Mouse (Mus musculus) MEL (cell line): ENCODE data around the gene Acin1. TPM values are rescaled to one million over a fixed set of nuclear protein-coding genes. Genes with fewer than 3 reads are reported as not detected.
A peak's percentile ranks its signal among the peaks of the same experiment; 100 is the strongest.

Experiments
- DNase-seq: peaks from one replicate; pipeline ENCODE4 v3.0.0; 2011; ENCODE audit warnings: low read depth, low spot score
- H3K27ac ChIP-seq: 2 replicates; pipeline ENCODE4 v1.5.1; 2012; ENCODE audit warnings: low read depth, mild to moderate bottlenecking, control low read depth, low read length, moderate library complexity; ENCODE audit not compliant: control insufficient read depth
- H3K27me3 ChIP-seq, 2 experiments: fragments of 150-350 bp in 1 of 2; sonication (generic) in 1 of 2; 2 replicates each; pipeline ENCODE4 v1.6.1; 2012; ENCODE audit warnings: low read length in 2 of 2, mild to moderate bottlenecking in 2 of 2, improper control_type of control experiment in 1 of 2, moderate library complexity in 1 of 2; ENCODE audit not compliant: insufficient read depth in 2 of 2, control insufficient read depth in 1 of 2
- H3K36me3 ChIP-seq, 2 experiments: 2 replicates each; pipeline ENCODE4 v1.6.1; 2012 to 2014; ENCODE audit warnings: low read length in 2 of 2, improper control_type of control experiment in 1 of 2, inconsistent platforms in 1 of 2, mild to moderate bottlenecking in 1 of 2; ENCODE audit not compliant: insufficient read depth in 2 of 2, control insufficient read depth in 1 of 2
- H3K4me1 ChIP-seq, 2 experiments: fragments of 150-350 bp in 1 of 2; sonication (generic) in 1 of 2; 2 replicates each; pipeline ENCODE4 v1.6.1; 2012; ENCODE audit warnings: low read length in 2 of 2, improper control_type of control experiment in 1 of 2, mild to moderate bottlenecking in 1 of 2; ENCODE audit not compliant: insufficient read depth in 2 of 2, control insufficient read depth in 1 of 2
- H3K4me3 ChIP-seq, 2 experiments: fragments of 150-350 bp in 1 of 2; sonication (generic) in 1 of 2; 2 replicates each; pipeline ENCODE4 v1.5.1; 2012; ENCODE audit warnings: low read depth in 2 of 2, low read length in 2 of 2, mild to moderate bottlenecking in 2 of 2, moderate library complexity in 2 of 2, control low read depth in 1 of 2, improper control_type of control experiment in 1 of 2; ENCODE audit not compliant: control insufficient read depth in 1 of 2, insufficient read depth in 1 of 2
- H3K79me2 ChIP-seq: 2 replicates; pipeline ENCODE4 v1.6.1; 2012; ENCODE audit warnings: mild to moderate bottlenecking, low read length, moderate library complexity; ENCODE audit not compliant: control insufficient read depth, poor library complexity, insufficient read depth
- H3K9ac ChIP-seq: 2 replicates; pipeline ENCODE4 v1.6.1; 2012; ENCODE audit warnings: low read depth, mild to moderate bottlenecking, control low read depth, low read length, moderate library complexity; ENCODE audit not compliant: control insufficient read depth, poor library complexity, severe bottlenecking
- H3K9me3 ChIP-seq: fragments of 150-350 bp; sonication (generic); replicated peaks from 2 replicates; pipeline ENCODE4 v1.6.1; 2012; ENCODE audit warnings: mild to moderate bottlenecking, low read length, improper control_type of control experiment, moderate library complexity; ENCODE audit not compliant: insufficient read depth
- BHLHE40 ChIP-seq: IDR thresholded peaks from 2 replicates; pipeline ENCODE4 v1.6.1; 2012; ENCODE audit warnings: low read depth, mild to moderate bottlenecking, inconsistent platforms, low read length, improper control_type of control experiment, borderline replicate concordance
- CHD1 ChIP-seq: IDR thresholded peaks from 2 replicates; pipeline ENCODE4 v1.6.1; 2012; ENCODE audit warnings: low read depth, mild to moderate bottlenecking, inconsistent platforms, low read length, improper control_type of control experiment
- CHD2 ChIP-seq: IDR thresholded peaks from 2 replicates; pipeline ENCODE4 v1.6.1; 2011; ENCODE audit warnings: low read length, improper control_type of control experiment
- ELF1 ChIP-seq: IDR thresholded peaks from 2 replicates; pipeline ENCODE4 v1.6.1; 2014; ENCODE audit warnings: low read depth, mild to moderate bottlenecking, inconsistent platforms, low read length, improper control_type of control experiment, moderate library complexity
- EP300 ChIP-seq, 2 experiments: IDR thresholded peaks; 2 replicates each; pipeline ENCODE4 v1.6.1; 2011; ENCODE audit warnings: improper control_type of control experiment in 2 of 2, low read length in 2 of 2, low read depth in 1 of 2, mild to moderate bottlenecking in 1 of 2
- ETS1 ChIP-seq: IDR thresholded peaks from 2 replicates; pipeline ENCODE4 v1.6.1; 2012; ENCODE audit warnings: low read depth, mild to moderate bottlenecking, inconsistent platforms, low read length, improper control_type of control experiment, moderate library complexity
- GATA1 ChIP-seq: IDR thresholded peaks from 2 replicates; pipeline ENCODE4 v1.6.1; 2011; ENCODE audit warnings: low read depth, low read length, improper control_type of control experiment
- JUND ChIP-seq: IDR thresholded peaks from 2 replicates; pipeline ENCODE4 v1.6.1; 2011; ENCODE audit warnings: low read depth, mild to moderate bottlenecking, improper control_type of control experiment, low read length
- MAFK ChIP-seq: IDR thresholded peaks from 2 replicates; pipeline ENCODE4 v1.6.1; 2011; ENCODE audit warnings: low read depth, mild to moderate bottlenecking, low read length, improper control_type of control experiment, borderline replicate concordance
- MAX ChIP-seq: IDR thresholded peaks from 2 replicates; pipeline ENCODE4 v1.6.1; 2011; ENCODE audit warnings: low read length, improper control_type of control experiment
- MAZ ChIP-seq: IDR thresholded peaks from 2 replicates; pipeline ENCODE4 v1.6.1; 2012; ENCODE audit warnings: low read depth, mild to moderate bottlenecking, inconsistent platforms, low read length, improper control_type of control experiment
- MEF2A ChIP-seq: IDR thresholded peaks from 2 replicates; pipeline ENCODE4 v1.6.1; 2014; ENCODE audit warnings: low read depth, mild to moderate bottlenecking, inconsistent platforms, low read length, improper control_type of control experiment; ENCODE audit not compliant: poor library complexity, insufficient replicate concordance, severe bottlenecking; ENCODE audit errors: extremely low read depth
- MXI1 ChIP-seq: IDR thresholded peaks from 2 replicates; pipeline ENCODE4 v1.6.1; 2011; ENCODE audit warnings: mild to moderate bottlenecking, low read depth, low read length, improper control_type of control experiment
- MYB ChIP-seq: IDR thresholded peaks from 2 replicates; pipeline ENCODE4 v1.6.1; 2011; ENCODE audit warnings: mild to moderate bottlenecking, low read depth, low read length, improper control_type of control experiment
- MYC ChIP-seq: IDR thresholded peaks from 2 replicates; pipeline ENCODE4 v1.6.1; 2011; ENCODE audit warnings: low read depth, mild to moderate bottlenecking, low read length, improper control_type of control experiment, moderate library complexity
- NRF1 ChIP-seq: IDR thresholded peaks from 2 replicates; pipeline ENCODE4 v1.6.1; 2014; ENCODE audit warnings: low read depth, mild to moderate bottlenecking, inconsistent platforms, low read length, improper control_type of control experiment, moderate library complexity; ENCODE audit not compliant: poor library complexity, insufficient read depth, severe bottlenecking
- POLR2AphosphoS2 ChIP-seq: IDR thresholded peaks from 2 replicates; pipeline ENCODE4 v1.6.1; 2011; ENCODE audit warnings: low read length, improper control_type of control experiment
- POLR2AphosphoS5 ChIP-seq: IDR thresholded peaks from 2 replicates; pipeline ENCODE4 v1.6.1; 2012; ENCODE audit warnings: low read depth, borderline replicate concordance, mild to moderate bottlenecking, inconsistent platforms, low read length, moderate library complexity, mixed read lengths
- RCOR1 ChIP-seq: IDR thresholded peaks from 2 replicates; pipeline ENCODE4 v1.6.1; 2012; ENCODE audit warnings: low read depth, mild to moderate bottlenecking, inconsistent platforms, low read length, improper control_type of control experiment
- SIN3A ChIP-seq: IDR thresholded peaks from 2 replicates; pipeline ENCODE4 v1.6.1; 2012; ENCODE audit warnings: low read length, improper control_type of control experiment, inconsistent platforms
- SMC3 ChIP-seq: IDR thresholded peaks from 2 replicates; pipeline ENCODE4 v1.6.1; 2011; ENCODE audit warnings: low read depth, low read length, improper control_type of control experiment
- TAL1 ChIP-seq: IDR thresholded peaks from 2 replicates; pipeline ENCODE4 v1.6.1; 2012; ENCODE audit warnings: mild to moderate bottlenecking, inconsistent platforms, low read length, moderate library complexity, mixed read lengths
- TBP ChIP-seq: IDR thresholded peaks from 2 replicates; pipeline ENCODE4 v1.8.0; 2011; ENCODE audit warnings: low read depth, low read length, improper control_type of control experiment
- TCF12 ChIP-seq: IDR thresholded peaks from 2 replicates; pipeline ENCODE4 v1.6.1; 2014; ENCODE audit warnings: low read depth, mild to moderate bottlenecking, inconsistent platforms, low read length, improper control_type of control experiment, moderate library complexity
- ZC3H11A ChIP-seq: IDR thresholded peaks from 2 replicates; pipeline ENCODE4 v1.6.1; 2012; ENCODE audit warnings: low read depth, mild to moderate bottlenecking, inconsistent platforms, low read length, improper control_type of control experiment
- ZMIZ1 ChIP-seq: IDR thresholded peaks from 2 replicates; pipeline ENCODE4 v1.6.1; 2012; ENCODE audit warnings: low read depth, mild to moderate bottlenecking, inconsistent platforms, low read length, improper control_type of control experiment, moderate library complexity
- ZNF384 ChIP-seq: IDR thresholded peaks from 2 replicates; pipeline ENCODE4 v1.6.1; 2012; ENCODE audit warnings: low read depth, mild to moderate bottlenecking, inconsistent platforms, low read length, improper control_type of control experiment
- polyA plus RNA-seq, 2 experiments: library from polyadenylated mRNA; stranded (reverse) in 1 of 2; unstranded in 1 of 2; fragments of >175 nt in 1 of 2; fragments of >200 nt in 1 of 2; gene quantifications; 2 replicates each; pipeline versions ENCODE4 v1.2.1 to v1.2.4; 2012; ENCODE audit warnings: low replicate concordance in 2 of 2, low read depth in 1 of 2; ENCODE audit not compliant: insufficient read length in 2 of 2, insufficient read depth in 1 of 2, missing spikeins in 1 of 2
- total RNA-seq: library from RNA; depleted of rRNA; stranded (reverse); fragments of 300-350 nt; gene quantifications from 2 replicates; pipeline ENCODE4 v1.2.3, GENCODE M21; 2012

Acin1 gene
- total and polyA plus RNA-seq, 3 experiments, result 103 to 248 (median 115) TPM

GRCm38 (mm10) chr14:54715402-54715801 lies 28.7 kb upstream of the Acin1 start:
- no peak for DNase-seq
- peaks cover 0 to 18% of the 10 kb centered on the region in 2 experiments; a peak in 2 of 4 replicates for H3K4me1 ChIP-seq
- H3K9ac ChIP-seq, result no peak overlapping the region
- peaks cover 0 to 2% of the 10 kb centered on the region in 2 experiments; a peak in 1 of 4 replicates for H3K36me3 ChIP-seq
- H3K4me3 ChIP-seq, result no peak overlapping the region
- TF ChIP-seq ZNF384 (no peak), MAX (no peak), POLR2AphosphoS2 (no peak), MYC (no peak), MAFK (no peak), MEF2A (no peak), ZC3H11A (no peak), MXI1 (no peak), GATA1 (no peak), JUND (no peak), ELF1 (no peak), NRF1 (no peak), SIN3A (no peak), MYB (no peak), CHD2 (no peak), POLR2AphosphoS5 (no peak), ZMIZ1 (no peak), CHD1 (no peak), MAZ (no peak)
- no peaks in the 10 kb centered on the region for H3K9me3 ChIP-seq
- no peaks in the 10 kb centered on the region for H3K27me3 ChIP-seq
- no peak overlapping the region for H3K27ac ChIP-seq
- no peaks in the 10 kb centered on the region for H3K79me2 ChIP-seq

- peak overlapping the region; percentile 18 for H3K27ac ChIP-seq
- no peaks in the 10 kb centered on the region for H3K79me2 ChIP-seq
- H3K4me3 ChIP-seq, result peak overlapping the region; percentile 32 to 50
- DNase-seq, result peak; percentile 88
- peaks cover 0 to 2% of the 10 kb centered on the region in 2 experiments; a peak in 1 of 4 replicates for H3K36me3 ChIP-seq
- no peaks in the 10 kb centered on the region for H3K27me3 ChIP-seq
- no peaks in the 10 kb centered on the region for H3K9me3 ChIP-seq
- H3K9ac ChIP-seq, result peak overlapping the region; percentile 8
- peaks cover 0 to 18% of the 10 kb centered on the region in 2 experiments; a peak in 2 of 4 replicates for H3K4me1 ChIP-seq
- TF ChIP-seq MEF2A (no peak), MXI1 (no peak), ELF1 (peak; percentile 56), TCF12 (peak; percentile 88), SIN3A (peak; percentile 72; the same call in 1 of the 2 replicates), RCOR1 (peak; percentile 16; the same call in 1 of the 2 replicates), TAL1 (peak; percentile 56), GATA1 (peak; percentile 72), BHLHE40 (no peak), TBP (0 out of 2 replicates have a peak, but pooled peaks have one; percentile 19), EP300 (IDR thresholded peaks at IDR 0.05; ENCODE audit: low read depth in 1 of 2, low read length in 2 of 2) (peak; percentile 17 to 78; a peak in 3 of 4 replicates), SMC3 (peak; percentile 12; the same call in 1 of the 2 replicates), ETS1 (peak; percentile 86)
Observed at GRCm38 (mm10) chr14:54714617-54715081, 27.9 kb upstream of the Acin1 start.
